Mouse (Mus musculus) left cerebral cortex, postnatal 10 days (tissue): ENCODE measurements around the gene Per1. TPM values are rescaled to one million over a fixed set of nuclear protein-coding genes. Genes with fewer than 3 reads are reported as not detected.

ENCODE experiments used
- DNase-seq, 2 experiments: peaks; one replicate each; pipeline ENCODE4 v3.0.0; 2021 to 2022; ENCODE audit warnings: low spot score in 2 of 2, mixed read lengths in 1 of 2; ENCODE audit errors: extremely low spot score in 1 of 2
- intact Hi-C: fragments of 180-260 bp; cut with DNase I; formaldehyde crosslinking; loops from one replicate; pipeline ENCODE4 v1.15.1; 2025
- total RNA-seq, 2 experiments: library from RNA; stranded (reverse); gene quantifications; 2 replicates each; pipeline ENCODE4 v1.2.3; 2021

Per1 gene
- total RNA-seq, 2 experiments from 2014 or later = 71.2 to 83.9 TPM

GRCm38 (mm10) chr11:69149728-69150127 is 54.7 kb downstream of the Per1 start:
- DNase-seq = no peak
- intact Hi-C loops = no loop called here

GRCm38 (mm10) chr11:69150444-69150843 is 55.4 kb downstream of the Per1 start:
- DNase-seq = peak in 1 of 2 experiments; percentile 76
- intact Hi-C loops = no loop called here

GRCm38 (mm10) chr11:69151004-69151403 is 56.0 kb downstream of the Per1 start:
- no peak for DNase-seq
- intact Hi-C loops = no loop called here

- no peak for DNase-seq
- intact Hi-C loops = no loop called here
Observed at GRCm38 (mm10) chr11:69153831-69154230, 58.8 kb downstream of the Per1 start.

GRCm38 (mm10) chr11:69155351-69155750 is 60.3 kb downstream of the Per1 start:
- no peak for DNase-seq
- intact Hi-C loops = no loop called here

GRCm38 (mm10) chr11:69156800-69157199 is 61.8 kb downstream of the Per1 start, which contains the start of gene Alox12b:
Gene Alox12b (plus strand): TSS chr11:69156989.
- no peak for DNase-seq
- intact Hi-C loops = no loop called here

Other genes starting within 250 kb of the Per1 start
- 10 to 100 TPM; 91.6 to 95.6 TPM for gene Ndel1, start 223.4 kb upstream of the Per1 start, total RNA-seq
- not detected for gene Rnf222, start 206.7 kb upstream of the Per1 start, total RNA-seq
- gene Rpl26, start 193.6 kb upstream of the Per1 start, total RNA-seq = 100 to 1,000 TPM; 701 to 756 TPM
- gene Odf4, start 168.1 kb upstream of the Per1 start, total RNA-seq = 1 to 10 TPM in 1 of 2 experiments, under 1 TPM in 1; 0.73 to 1.2 TPM
- gene Arhgef15, start 137.7 kb upstream of the Per1 start, total RNA-seq = 10 to 100 TPM; 21.1 to 25.3 TPM
- 1 to 10 TPM; 3.2 to 3.6 TPM for gene Slc25a35, start 127.1 kb upstream of the Per1 start, total RNA-seq
- 10 to 100 TPM; 17.2 to 17.5 TPM for gene Rangrf, start 120.0 kb upstream of the Per1 start, total RNA-seq
- gene Pfas, start 86.8 kb upstream of the Per1 start, total RNA-seq = 10 to 100 TPM; 24.4 to 28.1 TPM
- gene Ctc1, start 79.3 kb upstream of the Per1 start, total RNA-seq = 10 to 100 TPM; 48.1 to 49.2 TPM
- gene Aurkb, start 49.6 kb upstream of the Per1 start, total RNA-seq = 1 to 10 TPM; 3.0 to 3.1 TPM
- 10 to 100 TPM; 21.9 to 25.5 TPM for gene Borcs6, start 35.5 kb upstream of the Per1 start, total RNA-seq
- 10 to 100 TPM; 12.0 to 12.1 TPM for gene Tmem107, start 24.4 kb upstream of the Per1 start, total RNA-seq
- gene Vamp2, start 6.7 kb upstream of the Per1 start, total RNA-seq = 1,000 to 10,000 TPM; 1,124 to 1,163 TPM
- gene Hes7, start 25.2 kb downstream of the Per1 start, total RNA-seq = under 1 TPM; 0.57 to 0.73 TPM
- under 1 TPM; 0.51 to 0.64 TPM for gene 9130213A22Rik, start 27.4 kb downstream of the Per1 start, total RNA-seq
- gene Aloxe3, start 30.7 kb downstream of the Per1 start, total RNA-seq = 1 to 10 TPM; 8.6 to 10.0 TPM
- gene Alox12b, start 61.8 kb downstream of the Per1 start, total RNA-seq = under 1 TPM; 0.45 to 0.69 TPM
- 1 to 10 TPM; 3.5 to 3.6 TPM for gene Alox8, start 102.6 kb downstream of the Per1 start, total RNA-seq
- under 1 TPM; 0.49 to 0.71 TPM for gene Gucy2e, start 141.8 kb downstream of the Per1 start, total RNA-seq
- gene Cntrob, start 228.6 kb downstream of the Per1 start, total RNA-seq = 10 to 100 TPM; 13.2 to 15.0 TPM
- gene Trappc1, start 228.8 kb downstream of the Per1 start, total RNA-seq = 10 to 100 TPM; 68.9 to 69.5 TPM
- gene Kcnab3, start 231.0 kb downstream of the Per1 start, total RNA-seq = 10 to 100 TPM; 12.3 to 17.9 TPM
- gene Rnf227, start 245.2 kb downstream of the Per1 start, total RNA-seq = 10 to 100 TPM; 74.8 to 82.8 TPM